Mouse (Mus musculus) frontal cortex, postnatal 14 days (tissue): ENCODE measurements at regions not wholly inside any gene's neighbourhood (a gene's known extent, or its start where the extent isn't known, plus 50 kb on each side); places are given as distances from the start of the nearest gene placed in this dataset.
A peak's percentile ranks its signal among the peaks of the same experiment; 100 is the strongest.

Experiments
- DNase-seq, 2 experiments: peaks; one replicate each; pipeline ENCODE4 v3.0.0; 2022; ENCODE audit warnings: low spot score in 2 of 2

- DNase-seq, result peak; percentile 59 to 66
Observed at GRCm38 (mm10) chr9:61573634-61574359, 201.6 kb downstream of the Tle3 start.

- DNase-seq, result no peak
Observed at GRCm38 (mm10) chr9:61563017-61563416, 190.9 kb downstream of the Tle3 start.

DNA sequence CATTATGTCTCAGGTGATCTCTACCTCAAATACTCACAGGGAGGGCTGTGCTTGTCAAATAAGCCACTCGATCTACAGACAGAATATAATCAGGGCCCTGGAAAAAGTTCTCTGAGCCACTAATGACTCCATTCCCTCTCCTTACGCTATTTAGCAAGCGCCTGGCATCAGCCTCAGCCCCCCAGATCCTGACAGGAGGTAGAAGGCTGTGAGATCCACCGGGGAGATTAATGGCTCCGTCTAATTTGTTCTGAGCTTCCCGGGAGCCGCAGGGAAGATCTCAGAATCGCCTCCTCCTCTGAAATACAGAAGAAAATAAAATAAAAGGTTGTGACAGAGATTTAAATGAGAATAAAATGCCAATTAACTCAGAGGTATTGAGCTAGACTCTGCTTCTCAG, 189.4 kb downstream of the Tle3 start:
- DNase-seq, result no peak

DNA sequence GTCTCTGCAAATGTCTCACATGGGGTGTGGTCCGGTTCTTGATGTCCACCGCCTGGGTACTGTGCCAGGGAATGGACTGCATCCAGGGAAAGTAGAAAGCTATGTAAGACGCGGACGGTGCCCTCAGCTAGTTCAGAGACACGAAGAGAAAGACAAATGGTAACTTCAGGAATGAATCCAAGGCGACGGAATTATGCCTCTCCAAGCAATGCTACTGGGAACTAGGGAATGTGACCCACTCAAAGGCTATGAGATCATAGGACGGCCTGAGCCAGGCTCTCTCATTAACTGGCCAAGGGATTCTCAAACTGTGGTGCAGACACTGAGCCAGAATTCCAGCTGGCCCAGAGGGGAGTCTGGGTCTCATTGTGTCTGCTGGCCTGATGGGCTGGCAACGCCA, 186.5 kb downstream of the Tle3 start:
- DNase-seq, result peak in 1 of 2 experiments; percentile 19

GRCm38 (mm10) chr9:61557025-61557424, 184.9 kb downstream of the Tle3 start:
- peak; percentile 37 to 44 for DNase-seq

DNA sequence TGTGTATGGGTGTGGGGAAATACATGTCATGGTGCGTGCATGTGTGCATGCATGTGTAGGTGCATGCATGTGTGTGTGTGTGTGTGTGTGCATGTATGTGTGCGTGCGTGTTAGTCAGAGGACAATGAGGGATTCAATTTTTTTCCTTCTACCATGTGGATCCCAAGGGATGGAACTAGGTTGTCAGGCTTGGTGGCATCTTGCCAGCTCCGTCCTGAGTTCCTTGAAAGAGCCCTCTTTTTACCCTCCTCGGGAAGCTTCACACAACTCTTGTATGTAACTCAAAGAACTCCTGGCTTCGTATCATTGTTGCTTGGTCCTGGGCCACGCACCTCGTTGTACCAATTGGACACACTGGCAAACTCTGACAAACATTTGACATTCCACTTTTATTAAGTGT, 183.0 kb downstream of the Tle3 start:
- no peak for DNase-seq

DNA sequence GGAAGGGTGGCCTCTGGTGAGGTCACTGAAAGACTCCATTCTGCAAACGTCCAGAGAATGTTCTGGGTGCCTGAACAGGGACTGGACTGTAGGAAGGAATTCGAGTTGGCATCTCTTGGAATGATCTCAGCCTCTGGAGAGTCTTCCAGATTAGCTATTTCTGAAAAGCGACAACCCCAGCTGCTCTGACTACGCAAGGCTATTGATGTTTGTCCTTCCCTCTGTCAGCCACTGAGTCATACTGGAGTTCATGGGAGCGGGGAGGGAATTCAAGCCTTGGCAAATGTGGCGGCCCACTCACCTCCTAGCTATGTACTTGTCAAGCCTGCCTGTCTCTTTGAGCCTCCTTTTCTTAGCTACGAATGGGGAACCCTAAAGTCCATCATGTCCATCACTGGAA, 182.4 kb downstream of the Tle3 start:
- DNase-seq, result no peak

GRCm38 (mm10) chr9:61553626-61554025, 181.5 kb downstream of the Tle3 start:
- DNase-seq, result no peak

DNA sequence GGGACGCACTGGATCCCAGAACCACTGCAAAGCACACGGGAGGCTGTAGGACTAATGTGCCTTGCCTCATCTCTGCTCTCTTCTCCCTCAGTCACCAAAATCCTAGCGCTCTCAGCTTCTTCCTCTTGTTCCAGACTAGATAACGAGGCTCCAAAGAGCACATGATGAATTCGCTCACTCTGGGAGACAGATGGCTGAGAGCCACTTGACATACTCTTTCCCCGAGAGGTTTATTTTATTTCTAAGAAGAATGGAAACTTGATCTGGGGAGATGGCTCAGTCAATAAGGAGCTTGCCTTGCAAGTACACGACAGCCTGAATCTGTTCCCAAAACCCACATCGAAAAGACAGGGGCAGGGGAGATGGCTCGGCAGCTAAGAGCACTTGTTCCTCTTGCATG, 179.2 kb downstream of the Tle3 start:
- DNase-seq, result no peak

GRCm38 (mm10) chr9:61550326-61550725, 178.2 kb downstream of the Tle3 start:
- DNase-seq, result no peak

GRCm38 (mm10) chr9:61549692-61550241, 177.6 kb downstream of the Tle3 start:
- DNase-seq, result no peak

GRCm38 (mm10) chr9:61537316-61538189, 165.4 kb downstream of the Tle3 start:
- no peak for DNase-seq

DNA sequence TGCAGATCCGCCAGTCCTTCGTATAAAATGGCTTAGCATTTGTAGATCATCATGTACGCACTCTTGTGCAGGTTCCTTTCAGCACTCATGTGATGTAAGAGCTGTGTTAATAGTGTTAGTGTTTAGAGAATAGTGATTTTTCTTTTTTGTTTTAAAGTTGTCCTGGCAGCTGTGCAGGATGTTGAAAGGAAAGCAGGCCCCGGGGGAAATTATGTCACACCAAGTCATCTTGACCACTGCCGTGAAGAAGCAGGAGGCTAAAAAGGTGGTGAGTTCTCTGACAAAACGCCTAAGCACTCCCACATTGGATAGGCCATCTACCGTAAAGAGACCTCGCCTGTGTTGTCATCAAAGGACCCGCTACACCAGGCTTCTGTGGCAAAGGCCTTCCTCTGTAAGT, 161.1 kb downstream of the Tle3 start:
- DNase-seq, result no peak

GRCm38 (mm10) chr9:61530263-61531045, 158.3 kb downstream of the Tle3 start:
- peak in 1 of 2 experiments; percentile 25 for DNase-seq

- no peak for DNase-seq
Observed at GRCm38 (mm10) chr9:61528286-61528865, 156.2 kb downstream of the Tle3 start.

GRCm38 (mm10) chr9:61527491-61528056, 155.4 kb downstream of the Tle3 start:
- DNase-seq, result no peak

DNA sequence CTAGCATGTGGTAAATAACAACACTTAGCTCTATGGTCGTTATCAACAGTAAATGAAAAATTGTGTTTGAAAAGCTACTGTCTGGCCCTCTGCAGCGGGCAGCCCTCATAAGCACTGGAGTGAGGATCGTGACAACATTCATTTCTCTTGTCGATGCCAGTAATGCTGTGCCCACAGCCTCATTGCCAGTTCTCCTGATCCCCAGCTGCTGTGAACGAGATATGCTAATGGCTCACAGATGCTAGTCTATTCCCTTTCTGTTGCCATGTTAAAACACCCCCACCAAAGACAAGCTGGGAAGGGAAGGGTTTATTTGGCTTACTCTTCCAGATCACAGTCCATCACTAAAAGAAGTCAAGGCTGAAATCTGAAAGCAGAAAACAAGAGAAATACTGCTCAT, 148.0 kb downstream of the Tle3 start:
- DNase-seq, result no peak

DNA sequence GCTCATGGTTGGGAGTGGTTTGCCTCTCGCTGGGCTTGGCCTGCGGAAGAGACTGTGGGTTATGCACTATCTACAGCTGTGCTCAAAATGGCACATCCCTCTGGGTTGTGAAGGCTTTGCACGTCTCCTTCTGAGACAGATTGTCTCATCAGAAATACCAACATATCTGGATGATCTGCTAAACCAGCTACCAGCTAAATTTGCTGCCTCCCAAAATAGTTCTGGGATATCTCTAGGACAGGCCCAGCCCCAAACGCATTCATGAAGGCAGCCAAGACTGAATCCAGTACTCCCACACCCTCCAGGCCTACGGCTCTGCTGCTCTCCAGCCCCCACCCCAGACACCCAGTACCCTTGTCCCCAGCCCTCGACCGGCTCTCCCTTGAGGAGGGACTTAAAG, 145.7 kb downstream of the Tle3 start:
- peak; percentile 43 to 54 for DNase-seq

DNA sequence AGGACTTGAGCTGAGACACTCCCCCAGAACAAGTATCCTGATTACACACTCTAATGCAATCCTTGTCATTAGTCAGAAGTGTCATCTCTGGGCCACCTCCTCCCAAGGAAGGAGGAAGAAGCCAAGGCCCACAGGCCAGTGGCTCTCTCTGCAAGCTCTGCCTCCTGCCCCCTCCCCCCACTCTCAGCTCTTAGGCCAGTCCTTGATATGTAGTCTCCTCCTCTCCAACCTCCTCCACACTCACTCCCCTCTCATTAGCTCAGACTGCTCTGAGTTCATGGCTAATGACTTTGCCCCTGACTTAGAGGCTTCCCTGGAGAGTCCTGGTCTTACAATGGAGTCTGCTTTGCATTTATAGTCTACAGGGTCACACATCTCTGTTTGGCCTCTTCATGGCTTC, 139.3 kb downstream of the Tle3 start:
- no peak for DNase-seq

GRCm38 (mm10) chr9:61510217-61510893, 138.2 kb downstream of the Tle3 start:
- DNase-seq, result no peak
